Mouse (Mus musculus) hindbrain, embryonic 11.5 days (tissue): ENCODE measurements at regions not wholly inside any gene's neighbourhood (a gene's known extent, or its start where the extent isn't known, plus 50 kb on each side); places are given as distances from the start of the nearest gene placed in this dataset.

Source experiments
- ATAC-seq: fragments of 200-750 bp; cut with Nextera tagmentation; 2 replicates; pipeline ENCODE4 v1.8.0; 2017; ENCODE audit warnings: mild to moderate bottlenecking, moderate TSS enrichment, moderate library complexity; ENCODE audit not compliant: low FRiP score
- DNase-seq: peaks from one replicate; pipeline ENCODE4 v3.0.0-alpha.2; 2015; ENCODE audit warnings: low spot score
- H3K27ac ChIP-seq: fragments of 300-500 bp; sonication (generic); 2 replicates; pipeline ENCODE4 v1.5.1; 2014; ENCODE audit warnings: mild to moderate bottlenecking, low read depth, low read length
- H3K27me3 ChIP-seq: fragments of 300-500 bp; sonication (generic); 2 replicates; pipeline ENCODE4 v1.6.1; 2014; ENCODE audit warnings: mild to moderate bottlenecking, low read length, moderate library complexity, mixed read lengths; ENCODE audit not compliant: control insufficient read depth, insufficient read depth
- H3K36me3 ChIP-seq: fragments of 300-500 bp; sonication (generic); 2 replicates; pipeline ENCODE4 v1.6.1; 2014; ENCODE audit warnings: mild to moderate bottlenecking, low read length, moderate library complexity, mixed read lengths; ENCODE audit not compliant: control insufficient read depth, insufficient read depth
- H3K4me1 ChIP-seq: fragments of 300-500 bp; sonication (generic); replicated peaks from 2 replicates; pipeline ENCODE4 v1.6.1; 2014; ENCODE audit warnings: low read length, mixed read lengths; ENCODE audit not compliant: control insufficient read depth, insufficient read depth
- H3K4me2 ChIP-seq: fragments of 300-500 bp; sonication (generic); replicated peaks from 2 replicates; pipeline ENCODE4 v1.6.1; 2014; ENCODE audit warnings: mild to moderate bottlenecking, low read depth, low read length
- H3K4me3 ChIP-seq: fragments of 300-500 bp; sonication (generic); 2 replicates; pipeline ENCODE4 v1.5.1; 2014; ENCODE audit warnings: low read depth, low read length
- H3K9ac ChIP-seq: fragments of 300-500 bp; sonication (generic); 2 replicates; pipeline ENCODE4 v1.6.1; 2014; ENCODE audit warnings: low read depth, low read length
- H3K9me3 ChIP-seq: fragments of 300-500 bp; sonication (generic); 2 replicates; pipeline ENCODE4 v1.6.1; 2016; ENCODE audit warnings: low read length; ENCODE audit not compliant: control insufficient read depth
- WGBS: fragments of 180-500 bp; shearing (Covaris S2); extraction: QIAGEN DNeasy Blood & Tissue Kit; methylation state at CpG from one replicate; pipeline ENCODE4 v1.1.7; 2014; 5-methylcytosine and 5-hydroxymethylcytosine counted together

DNA sequence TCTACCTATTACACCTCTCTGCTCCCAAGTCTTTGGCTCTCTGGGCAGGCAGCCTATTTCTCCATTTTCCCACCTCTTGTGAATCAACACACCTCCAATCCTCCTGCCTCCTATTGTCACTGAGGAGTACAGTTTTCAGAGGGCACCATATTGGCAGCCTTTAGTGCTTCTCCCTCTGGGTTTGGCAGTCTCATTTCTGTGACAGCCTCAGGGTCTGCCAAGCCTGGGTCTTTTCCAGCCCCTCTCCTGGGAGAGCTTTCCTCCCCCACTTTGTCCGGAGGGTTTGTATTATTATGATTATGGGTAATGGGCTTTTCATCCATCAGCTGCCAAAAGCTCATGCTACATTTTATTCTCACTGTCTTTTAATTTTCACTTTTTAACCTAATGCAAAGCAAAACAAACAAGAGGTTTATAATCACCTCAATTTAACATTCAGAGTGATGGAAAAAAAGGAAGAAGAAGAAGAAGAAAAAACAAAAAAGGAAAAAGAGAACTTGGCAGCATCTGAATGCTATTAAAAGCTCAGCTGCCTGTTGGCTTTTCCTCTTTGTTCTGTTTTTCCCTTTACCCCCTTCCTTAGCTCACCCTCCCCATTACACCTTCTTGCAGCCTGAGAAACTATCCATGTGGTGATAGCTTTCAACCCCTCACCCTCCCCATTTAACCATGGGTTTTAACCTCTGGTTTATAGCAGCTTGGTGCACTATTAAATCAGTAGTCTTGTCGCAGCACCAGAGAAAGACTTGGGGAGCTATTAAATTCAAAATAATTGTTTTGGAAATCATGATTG lies 790.5 kb upstream of the Cdh8 start:
- H3K9ac ChIP-seq = no peak overlapping the region
- H3K27ac ChIP-seq = no peak overlapping the region
- H3K27me3 ChIP-seq = no peaks in the 10 kb centered on the region
- H3K36me3 ChIP-seq = no peaks in the 10 kb centered on the region
- no peak overlapping the region for H3K4me2 ChIP-seq
- ATAC-seq = no peak
- no peaks in the 10 kb centered on the region for H3K4me1 ChIP-seq
- no peaks in the 10 kb centered on the region for H3K9me3 ChIP-seq
- peak; percentile 1 for DNase-seq
- no peak overlapping the region for H3K4me3 ChIP-seq
- WGBS = 75% methylated on average over 2 of the region's 2 CpGs

- Histone ChIP-seq H3K36me3 (no peaks in the 10 kb centered on the region), H3K9ac (no peak overlapping the region)
- WGBS = 97% methylated on average over 2 of the region's 2 CpGs
Measured at GRCm38 (mm10) chr8:100193228-100193627, 777.0 kb upstream of the Cdh8 start.

DNA sequence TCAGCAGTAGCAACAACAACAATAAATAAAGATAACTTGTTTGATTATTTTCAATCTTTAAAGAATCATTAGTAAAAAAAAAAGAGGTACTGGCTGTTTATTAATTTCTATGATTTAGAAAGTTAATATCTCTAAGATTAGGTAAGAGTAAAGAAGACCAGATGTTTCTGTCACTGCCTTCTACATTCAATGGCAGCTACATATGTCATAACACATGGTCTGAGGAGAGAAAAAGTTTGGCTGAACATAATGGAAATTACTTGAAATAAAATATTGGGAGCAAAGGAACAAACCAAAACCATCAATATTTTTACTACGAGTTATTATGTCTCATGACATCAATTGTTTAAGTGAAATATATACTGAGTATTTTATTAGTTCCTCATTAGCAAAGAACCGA lies 774.4 kb upstream of the Cdh8 start:
- Histone ChIP-seq H3K4me2 (no peak overlapping the region), H3K9ac (no peak overlapping the region), H3K9me3 (no peaks in the 10 kb centered on the region), H3K36me3 (no peaks in the 10 kb centered on the region), H3K4me1 (no peaks in the 10 kb centered on the region), H3K4me3 (no peak overlapping the region), H3K27me3 (no peaks in the 10 kb centered on the region), H3K27ac (no peak overlapping the region)
- ATAC-seq = no peak
- no peak for DNase-seq
- 91% methylated on average over 2 of the region's 2 CpGs for WGBS

More at GRCm38 (mm10) chr8:100193228-100193627, 777.0 kb upstream of the Cdh8 start:
- no peak overlapping the region for H3K27ac ChIP-seq
- no peaks in the 10 kb centered on the region for H3K4me1 ChIP-seq
- no peaks in the 10 kb centered on the region for H3K9me3 ChIP-seq
- no peak for DNase-seq
- no peak for ATAC-seq
- H3K4me3 ChIP-seq = no peak overlapping the region
- no peak overlapping the region for H3K4me2 ChIP-seq
- no peaks in the 10 kb centered on the region for H3K27me3 ChIP-seq

DNA sequence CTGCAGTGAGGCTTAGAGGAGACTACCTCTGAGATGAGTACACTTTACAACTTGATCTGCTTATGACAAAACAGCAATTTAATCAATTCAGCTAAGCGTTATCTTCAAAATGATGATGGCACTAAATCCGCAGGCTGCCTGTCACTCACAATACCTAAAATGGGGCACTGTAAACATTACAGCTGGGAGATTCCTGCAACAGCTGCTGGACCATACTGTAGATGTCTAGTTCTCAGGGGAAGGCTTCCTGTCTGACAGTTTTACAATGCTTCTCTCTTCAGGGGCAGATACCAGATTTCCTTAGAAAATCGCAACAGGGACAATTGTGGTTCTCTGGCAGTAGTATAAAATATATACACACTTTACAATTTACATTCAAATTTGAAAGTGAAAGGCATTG lies 771.7 kb upstream of the Cdh8 start:
- H3K9me3 ChIP-seq = no peaks in the 10 kb centered on the region
- no peak for DNase-seq

GRCm38 (mm10) chr8:100176502-100176901 lies 760.2 kb upstream of the Cdh8 start:
- Histone ChIP-seq H3K36me3 (no peaks in the 10 kb centered on the region), H3K27ac (no peak overlapping the region), H3K9ac (no peak overlapping the region), H3K4me1 (no peaks in the 10 kb centered on the region), H3K4me2 (no peak overlapping the region), H3K9me3 (no peaks in the 10 kb centered on the region), H3K4me3 (no peak overlapping the region), H3K27me3 (no peaks in the 10 kb centered on the region)
- ATAC-seq = no peak
- DNase-seq = no peak
- WGBS = 84% methylated on average over 1 of the region's 1 CpGs

More for the DNA sequence above, 771.7 kb upstream of the Cdh8 start:
- H3K36me3 ChIP-seq = no peaks in the 10 kb centered on the region
- no peak overlapping the region for H3K4me2 ChIP-seq
- no peak for ATAC-seq
- H3K4me1 ChIP-seq = no peaks in the 10 kb centered on the region
- WGBS = 84% methylated on average over 3 of the region's 3 CpGs
- no peaks in the 10 kb centered on the region for H3K27me3 ChIP-seq
- no peak overlapping the region for H3K9ac ChIP-seq
- H3K27ac ChIP-seq = no peak overlapping the region
- H3K4me3 ChIP-seq = no peak overlapping the region

DNA sequence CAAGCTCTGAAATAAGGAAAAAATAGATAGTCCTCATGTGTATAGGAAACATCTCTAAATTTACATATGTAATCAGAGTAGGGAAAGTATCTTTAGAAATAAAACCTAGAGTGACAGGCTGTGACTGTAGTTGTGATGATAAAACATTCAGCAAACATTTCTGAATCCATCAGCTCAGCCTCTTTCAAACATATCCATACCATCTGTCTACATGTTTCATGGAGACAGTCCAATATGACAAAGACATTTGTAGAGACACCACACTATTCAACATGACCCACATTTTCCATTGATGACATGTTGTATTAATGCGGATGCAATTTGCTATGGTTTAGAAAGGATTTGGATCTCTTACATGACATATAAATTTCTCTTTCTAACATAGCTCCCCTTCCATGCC lies 729.1 kb upstream of the Cdh8 start:
- whole genome bisulfite sequencing = 95% methylated on average over 1 of the region's 1 CpGs
- H3K27me3 ChIP-seq = no peaks in the 10 kb centered on the region
- DNase-seq (no peak), ATAC-seq (no peak)
- H3K4me2 ChIP-seq = no peak overlapping the region
- no peak overlapping the region for H3K9ac ChIP-seq
- H3K27ac ChIP-seq = no peak overlapping the region
- H3K4me1 ChIP-seq = no peaks in the 10 kb centered on the region
- no peaks in the 10 kb centered on the region for H3K36me3 ChIP-seq
- H3K4me3 ChIP-seq = no peak overlapping the region
- no peaks in the 10 kb centered on the region for H3K9me3 ChIP-seq

- Histone ChIP-seq H3K36me3 (no peaks in the 10 kb centered on the region), H3K27ac (no peak overlapping the region), H3K9me3 (no peaks in the 10 kb centered on the region), H3K4me1 (no peaks in the 10 kb centered on the region), H3K9ac (no peak overlapping the region), H3K27me3 (no peaks in the 10 kb centered on the region), H3K4me2 (no peak overlapping the region), H3K4me3 (no peak overlapping the region)
- no peak for ATAC-seq
- no peak for DNase-seq
- WGBS = 84% methylated on average over 5 of the region's 5 CpGs
Measured at GRCm38 (mm10) chr8:100144124-100144680, 727.9 kb upstream of the Cdh8 start.

GRCm38 (mm10) chr8:100104412-100105365 lies 688.4 kb upstream of the Cdh8 start:
- no peak overlapping the region for H3K27ac ChIP-seq
- H3K4me2 ChIP-seq = no peak overlapping the region
- no peaks in the 10 kb centered on the region for H3K9me3 ChIP-seq
- peak; percentile 88 for ATAC-seq
- no peak overlapping the region for H3K4me3 ChIP-seq
- no peaks in the 10 kb centered on the region for H3K27me3 ChIP-seq
- H3K9ac ChIP-seq = no peak overlapping the region
- H3K4me1 ChIP-seq = no peaks in the 10 kb centered on the region
- 41% methylated on average over 11 of the region's 11 CpGs for WGBS
- no peaks in the 10 kb centered on the region for H3K36me3 ChIP-seq
- peak; percentile 47 for DNase-seq
